Mouse (Mus musculus) erythroblast, embryonic 14.5 days (primary cell): Measurements from ENCODE around the gene Grin2d. TPM values are rescaled to one million over a fixed set of nuclear protein-coding genes. Genes with fewer than 3 reads are reported as not detected.
A peak's percentile ranks its signal among the peaks of the same experiment; 100 is the strongest.
"Not testable (repeated sequence)": the region's sequence is repeated elsewhere in the genome, so short reads cannot be mapped to it uniquely, and the experiment has no call there.

Experiments used
- H3K27me3 ChIP-seq: 2 replicates; pipeline ENCODE4 v1.6.1; 2012; ENCODE audit warnings: inconsistent platforms; ENCODE audit not compliant: control insufficient read depth
- H3K36me3 ChIP-seq: 2 replicates; pipeline ENCODE4 v1.6.1; 2012; ENCODE audit warnings: mild to moderate bottlenecking, inconsistent platforms; ENCODE audit not compliant: control insufficient read depth
- H3K4me1 ChIP-seq: 2 replicates; pipeline ENCODE4 v1.6.1; 2012; ENCODE audit warnings: inconsistent platforms; ENCODE audit not compliant: control insufficient read depth
- H3K4me3 ChIP-seq: replicated peaks from 2 replicates; pipeline ENCODE3; 2012; ENCODE audit warnings: moderate library complexity, mild to moderate bottlenecking, inconsistent platforms
- H3K9me3 ChIP-seq: 2 replicates; pipeline ENCODE4 v1.6.1; 2012; ENCODE audit warnings: low read length, inconsistent platforms, mixed read lengths; ENCODE audit not compliant: control insufficient read depth
- GATA1 ChIP-seq: IDR thresholded peaks from 2 replicates; pipeline ENCODE4 v1.6.1; 2012; ENCODE audit warnings: low read length, inconsistent platforms, mixed read lengths
- TAL1 ChIP-seq: IDR thresholded peaks from 3 replicates; pipeline ENCODE4 v1.6.1; 2012; ENCODE audit warnings: low read length, inconsistent platforms, mixed read lengths
- polyA plus RNA-seq: library from polyadenylated mRNA; stranded (reverse); fragments of >175 nt; gene quantifications from 2 replicates; pipeline ENCODE4 v1.2.3, GENCODE M21; 2012

Grin2d gene
- polyA plus RNA-seq, result 0.01 TPM in 2 replicates

DNA sequence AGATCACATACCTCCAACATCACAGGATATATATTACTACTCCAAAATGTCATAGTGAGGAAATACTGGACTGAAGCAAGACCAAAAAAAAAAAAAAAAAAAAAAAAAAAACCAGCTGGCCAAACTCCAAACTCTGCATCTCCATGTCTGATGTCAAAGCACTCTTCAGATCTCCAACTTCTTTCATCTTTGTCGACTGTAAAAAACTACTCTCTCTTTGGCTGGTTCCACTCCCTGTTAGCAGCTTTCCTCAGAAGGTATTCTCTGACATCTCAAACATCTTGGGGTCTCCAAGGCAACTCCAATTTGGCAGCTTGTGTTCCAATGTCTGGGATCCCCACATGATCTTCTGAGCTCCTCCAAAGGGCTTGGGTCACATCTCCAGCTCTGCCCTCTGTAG is at the start of gene Grin2d:
Grin2d (minus strand) TSS at position 101 of the 400 bp plus-strand sequence.
- H3K9me3 ChIP-seq, H3K4me3 ChIP-seq, H3K27me3 ChIP-seq: not testable (repeated sequence)
- Histone ChIP-seq H3K36me3 (peaks cover 92% of the 10 kb centered on the region), H3K4me1 (peaks cover 23% of the 10 kb centered on the region)

DNA sequence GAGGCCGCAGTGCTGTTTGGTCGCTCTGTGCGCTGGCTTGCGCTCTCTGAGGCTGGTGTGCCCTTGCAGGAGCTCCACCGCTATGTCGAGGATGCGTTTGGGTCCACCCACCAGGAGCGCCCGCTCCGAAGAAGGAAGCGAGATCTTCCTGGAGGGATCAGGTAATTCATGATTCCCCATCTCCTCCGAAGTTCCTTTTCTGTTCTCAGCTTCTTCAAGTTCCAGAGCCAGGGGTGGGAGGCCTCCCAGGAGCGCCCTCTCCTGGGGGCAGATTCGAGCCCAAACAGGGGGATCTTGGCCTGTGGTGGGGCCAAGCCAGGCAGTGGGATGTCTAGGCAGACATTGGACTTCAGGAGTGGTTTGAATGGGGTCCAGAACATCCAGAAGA is 46.2 kb upstream of the Grin2d start:
- H3K4me1 ChIP-seq, result peaks cover 54% of the 10 kb centered on the region
- TF ChIP-seq TAL1, result no peak
- TF ChIP-seq GATA1, result no peak
- peaks cover 13% of the 10 kb centered on the region for H3K27me3 ChIP-seq
- H3K9me3 ChIP-seq, result peaks cover 7% of the 10 kb centered on the region
- H3K4me3 ChIP-seq, result peak overlapping the region; percentile 71
- H3K36me3 ChIP-seq, result no peaks in the 10 kb centered on the region

DNA sequence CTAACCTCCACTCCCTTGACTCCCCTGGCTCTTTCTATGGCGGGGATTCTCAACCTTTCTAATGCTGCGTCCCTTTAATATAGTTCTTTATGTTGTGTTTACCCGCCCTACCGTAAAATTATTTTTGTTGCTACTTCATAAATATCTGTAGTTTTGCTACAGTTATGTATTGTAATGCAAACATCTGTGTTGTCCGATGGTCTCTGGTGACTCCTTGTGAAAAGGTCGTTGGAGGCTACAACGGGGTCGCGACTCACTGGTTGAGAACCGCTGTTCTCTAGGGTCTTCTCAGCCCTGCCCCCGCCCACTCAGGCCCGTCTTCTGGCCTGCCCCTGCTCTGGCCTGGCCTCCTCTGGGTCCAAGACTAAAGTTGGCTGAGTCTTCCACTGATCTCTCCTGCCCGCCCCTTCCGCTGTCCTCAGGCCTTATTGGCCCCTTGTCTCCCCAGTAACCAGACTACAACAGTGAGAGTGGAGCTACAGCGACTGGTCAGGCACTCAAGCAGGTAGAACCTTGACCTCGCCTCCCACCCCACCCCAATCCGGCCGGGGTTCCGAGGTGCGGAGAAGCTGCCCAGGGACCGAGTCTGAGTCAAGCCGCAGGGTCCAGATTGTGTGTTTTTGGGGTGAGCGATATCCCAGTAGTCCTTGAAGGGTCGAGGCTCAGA is 45.7 kb upstream of the Grin2d start, which contains the start of gene Ccdc114:
Ccdc114 (plus strand) TSS at position 311 of the 667 bp plus-strand sequence.
- peaks cover 59% of the 10 kb centered on the region for H3K4me1 ChIP-seq

DNA sequence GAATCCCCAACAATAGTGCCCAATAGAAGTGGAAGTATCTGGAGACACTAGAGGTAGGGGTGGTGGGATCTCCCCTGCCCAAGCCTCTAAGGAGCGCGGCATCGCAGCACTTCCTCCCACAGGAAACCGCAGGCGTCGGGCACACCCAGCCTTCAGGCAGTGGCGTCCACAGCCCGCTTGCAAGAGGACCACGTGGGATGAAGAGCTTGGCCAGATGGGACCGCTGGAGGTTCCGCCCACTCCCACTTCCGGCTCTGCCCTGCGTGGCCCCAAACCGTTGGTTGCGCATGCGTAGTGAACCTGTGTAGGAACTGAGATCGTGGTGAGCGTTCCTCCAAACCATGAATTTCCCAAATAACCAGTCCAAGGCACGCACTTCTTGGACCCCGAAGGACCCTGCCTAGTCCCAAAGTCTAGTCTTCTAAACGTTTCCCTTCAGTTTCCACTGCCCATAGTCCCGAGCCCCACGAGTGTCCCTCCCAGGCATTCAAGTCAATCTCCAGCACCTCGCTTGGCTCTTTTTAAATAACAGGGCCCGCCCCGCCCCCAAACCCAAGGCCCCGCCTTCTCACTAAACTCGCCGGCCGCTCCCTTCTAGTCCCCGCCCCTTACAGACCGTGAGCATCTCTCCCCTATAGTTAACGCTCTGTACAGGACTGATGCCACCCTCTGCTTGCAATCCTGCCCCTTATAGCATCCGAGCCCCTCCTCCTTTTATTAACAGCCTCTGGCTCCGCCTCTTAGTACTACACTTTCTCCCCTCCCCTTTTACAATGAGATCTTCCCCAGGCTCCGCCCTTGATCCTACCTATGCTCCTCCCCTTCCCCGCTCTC is 45.0 kb upstream of the Grin2d start:
- Histone ChIP-seq H3K36me3 (peaks cover 7% of the 10 kb centered on the region), H3K4me3 (peak overlapping the region; percentile 71), H3K9me3 (peaks cover 7% of the 10 kb centered on the region), H3K27me3 (peaks cover 6% of the 10 kb centered on the region), H3K4me1 (peaks cover 60% of the 10 kb centered on the region)
- TF ChIP-seq GATA1 (no peak), TAL1 (no peak)

More for the DNA sequence above, 45.7 kb upstream of the Grin2d start, which contains the start of gene Ccdc114:
- Histone ChIP-seq H3K27me3 (peaks cover 9% of the 10 kb centered on the region), H3K9me3 (peaks cover 7% of the 10 kb centered on the region), H3K36me3 (peaks cover 5% of the 10 kb centered on the region), H3K4me3 (peak within 1 kb of the TSS; percentile 71)
- TF ChIP-seq TAL1 (no peak), GATA1 (no peak)

DNA sequence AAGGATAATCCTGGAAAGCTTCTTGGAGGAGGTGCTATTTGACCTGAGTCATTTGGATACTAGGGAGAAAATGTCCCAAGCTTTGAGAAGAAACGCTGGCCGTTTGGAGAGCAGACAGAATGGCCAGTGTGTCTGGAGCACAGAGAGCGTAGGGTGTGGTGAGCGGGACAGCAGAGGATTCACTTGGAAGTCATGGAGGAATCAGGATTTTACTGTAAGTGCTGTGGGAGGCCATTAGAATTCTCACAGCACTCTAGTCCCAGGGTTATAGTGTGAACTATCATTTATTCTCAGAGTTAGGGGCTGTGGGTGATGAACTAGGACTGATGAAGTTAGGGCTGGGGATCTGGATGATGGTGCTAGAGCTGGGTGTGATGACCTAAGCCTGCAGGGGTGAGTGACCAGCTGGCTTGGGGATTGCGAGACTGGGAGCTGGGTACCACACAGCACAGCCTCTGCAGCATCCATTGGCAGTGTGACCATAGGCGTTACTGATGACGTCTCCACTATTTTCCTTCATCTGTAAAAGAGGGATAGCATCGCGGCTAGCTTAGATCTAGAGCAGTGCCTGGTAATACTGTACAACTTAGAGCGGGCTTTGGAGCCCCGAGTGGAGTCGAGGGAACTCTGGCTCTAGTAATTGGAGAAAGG is 43.9 kb upstream of the Grin2d start:
- no peak for TF ChIP-seq GATA1
- TF ChIP-seq TAL1, result no peak
- Histone ChIP-seq H3K36me3 (peaks cover 17% of the 10 kb centered on the region), H3K9me3 (peaks cover 2% of the 10 kb centered on the region; the same call in 1 of the 2 replicates), H3K27me3 (no peaks in the 10 kb centered on the region), H3K4me1 (peaks cover 68% of the 10 kb centered on the region), H3K4me3 (no peak overlapping the region)

- Histone ChIP-seq H3K9me3 (peaks cover 2% of the 10 kb centered on the region; the same call in 1 of the 2 replicates), H3K4me1 (peaks cover 77% of the 10 kb centered on the region), H3K36me3 (peaks cover 22% of the 10 kb centered on the region), H3K27me3 (no peaks in the 10 kb centered on the region), H3K4me3 (peak within 1 kb of the TSS; percentile 66)
- TF ChIP-seq TAL1, result no peak
- TF ChIP-seq GATA1, result no peak
Observed at GRCm38 (mm10) chr7:45921242-45921621, 43.1 kb upstream of the Grin2d start, which contains the start of gene Emp3. TSS of gene Emp3 (minus strand) at chr7:45921404.

- Histone ChIP-seq H3K4me3 (peak overlapping the region; percentile 66), H3K9me3 (peaks cover 2% of the 10 kb centered on the region; the same call in 1 of the 2 replicates), H3K27me3 (no peaks in the 10 kb centered on the region), H3K4me1 (peaks cover 82% of the 10 kb centered on the region), H3K36me3 (peaks cover 26% of the 10 kb centered on the region)
- TF ChIP-seq GATA1, result no peak
Observed at GRCm38 (mm10) chr7:45920583-45921241, 42.5 kb upstream of the Grin2d start.

GRCm38 (mm10) chr7:45919761-45920160 is 41.6 kb upstream of the Grin2d start:
- H3K4me1 ChIP-seq, result peaks cover 86% of the 10 kb centered on the region
- H3K4me3 ChIP-seq, result peak overlapping the region; percentile 66
- H3K9me3 ChIP-seq, result no peaks in the 10 kb centered on the region; the same call in 1 of the 2 replicates
- TF ChIP-seq GATA1 (no peak), TAL1 (no peak)
- peaks cover 30% of the 10 kb centered on the region for H3K36me3 ChIP-seq
- no peaks in the 10 kb centered on the region for H3K27me3 ChIP-seq
